Mouse (Mus musculus): ENCODE measurements around the gene Pdcd4. TPM values are rescaled to one million over a fixed set of nuclear protein-coding genes. Genes with fewer than 3 reads are reported as not detected.
"Not testable (repeated sequence)": the region's sequence is repeated elsewhere in the genome, so short reads cannot be mapped to it uniquely, and the experiment has no call there.

The Pdcd4 gene
- polyA plus RNA-seq, 1 experiment from 2014 or later: 90.6 TPM

DNA sequence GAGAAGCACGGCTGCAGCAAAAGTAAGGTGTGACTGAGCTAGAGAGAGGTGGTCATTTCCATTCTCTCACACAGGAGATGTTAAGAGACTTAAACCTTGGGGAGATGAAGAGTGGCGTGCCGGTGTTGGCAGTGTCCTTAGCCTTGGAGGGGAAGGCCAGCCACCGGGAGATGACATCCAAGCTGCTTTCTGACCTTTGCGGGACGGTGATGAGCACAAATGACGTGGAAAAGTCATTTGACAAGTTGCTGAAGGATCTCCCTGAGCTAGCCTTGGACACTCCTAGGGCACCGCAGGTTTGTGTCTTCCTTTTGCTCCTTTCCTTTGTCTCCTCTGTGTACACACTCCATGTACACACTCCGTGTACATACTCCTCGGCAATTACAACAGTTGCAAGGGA, 27.5 kb downstream of the Pdcd4 start:
- 96% methylated on average over 10 of the region's 10 CpGs for WGBS
- Histone ChIP-seq H3K4me3 (ENCODE audit: low read depth, low read length) (no peak overlapping the region), H3K9me3 (ENCODE audit: control insufficient read depth, low read length) (no peaks in the 10 kb centered on the region), H3K27me3 (ENCODE audit: control insufficient read depth, insufficient read depth, low read length) (no peaks in the 10 kb centered on the region), H3K27ac (ENCODE audit: low read depth, low read length) (no peak overlapping the region), H3K4me2 (ENCODE audit: low read depth, low read length, severe bottlenecking) (no peak overlapping the region), H3K9ac (ENCODE audit: low read length) (no peak overlapping the region), H3K36me3 (ENCODE audit: control insufficient read depth, insufficient read depth, low read length) (0 out of 2 replicates have a peak, but pooled peaks cover under 1% of the 10 kb centered on the region), H3K4me1 (replicated peaks; ENCODE audit: control insufficient read depth, insufficient read depth, low read length) (no peaks in the 10 kb centered on the region)
- no peak for DNase-seq (ENCODE audit: low spot score)
- no peak for ATAC-seq (replicated peaks; ENCODE audit: low FRiP score)

DNA sequence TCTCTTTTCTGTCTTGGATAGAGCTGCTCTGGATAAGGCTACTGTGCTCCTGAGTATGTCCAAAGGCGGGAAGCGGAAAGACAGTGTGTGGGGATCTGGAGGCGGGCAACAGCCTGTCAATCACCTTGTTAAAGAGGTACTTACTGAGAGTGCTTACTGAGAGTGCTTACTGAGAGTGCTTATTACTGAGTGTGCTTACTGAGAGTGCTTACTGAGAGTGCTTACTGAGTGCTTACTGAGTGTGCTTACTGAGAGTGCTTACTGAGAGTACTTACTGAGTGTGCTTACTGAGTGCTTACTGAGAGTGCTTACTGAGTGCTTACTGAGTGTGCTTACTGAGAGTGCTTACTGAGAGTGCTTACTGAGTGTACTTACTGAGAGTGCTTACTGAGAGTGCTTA, 30.0 kb downstream of the Pdcd4 start:
- not testable (repeated sequence) for H3K4me3 ChIP-seq (ENCODE audit: low read depth, low read length); H3K36me3 ChIP-seq (ENCODE audit: control insufficient read depth, insufficient read depth, low read length); H3K27me3 ChIP-seq (ENCODE audit: control insufficient read depth, insufficient read depth, low read length); H3K9me3 ChIP-seq (ENCODE audit: control insufficient read depth, low read length); H3K9ac ChIP-seq (ENCODE audit: low read length); DNase-seq (ENCODE audit: low spot score); ATAC-seq (replicated peaks; ENCODE audit: low FRiP score); H3K4me2 ChIP-seq (ENCODE audit: low read depth, low read length, severe bottlenecking); H3K4me1 ChIP-seq (replicated peaks; ENCODE audit: control insufficient read depth, insufficient read depth, low read length); H3K27ac ChIP-seq (ENCODE audit: low read depth, low read length)
- 89% methylated on average over 3 of the region's 3 CpGs for WGBS

DNA sequence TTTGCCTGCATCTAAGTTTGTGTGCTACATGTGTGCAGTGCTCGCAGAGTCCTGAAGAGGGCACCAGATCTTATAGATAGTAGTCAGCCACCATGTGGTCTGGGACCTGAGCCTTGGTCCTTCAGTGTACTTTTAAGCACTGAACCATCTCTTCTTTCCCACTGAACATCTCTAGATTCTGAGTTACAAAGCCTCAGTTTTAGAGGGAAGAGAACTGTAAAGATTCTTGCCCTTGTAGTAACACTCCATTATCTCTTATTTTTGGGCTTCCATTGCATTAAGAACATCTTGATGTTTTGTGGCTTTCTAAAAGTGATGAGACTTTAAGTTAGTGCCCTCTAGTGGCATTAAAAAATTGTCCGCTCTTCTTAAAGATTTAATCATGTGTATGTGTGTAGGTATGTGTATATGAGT, 33.3 kb downstream of the Pdcd4 start:
- DNase-seq (ENCODE audit: low spot score) (no peak), ATAC-seq (replicated peaks; ENCODE audit: low FRiP score) (no peak)
- H3K9me3 ChIP-seq (ENCODE audit: control insufficient read depth, low read length): no peaks in the 10 kb centered on the region
- no peak overlapping the region for H3K9ac ChIP-seq (ENCODE audit: low read length)
- no peak overlapping the region for H3K4me2 ChIP-seq (ENCODE audit: low read depth, low read length, severe bottlenecking)
- 71% methylated on average over 2 of the region's 2 CpGs for WGBS
- H3K4me3 ChIP-seq (ENCODE audit: low read depth, low read length): no peak overlapping the region
- H3K27ac ChIP-seq (ENCODE audit: low read depth, low read length): no peak overlapping the region
- H3K36me3 ChIP-seq (ENCODE audit: control insufficient read depth, insufficient read depth, low read length): 0 out of 2 replicates have a peak, but pooled peaks cover 2% of the 10 kb centered on the region
- H3K4me1 ChIP-seq (replicated peaks; ENCODE audit: control insufficient read depth, insufficient read depth, low read length): no peaks in the 10 kb centered on the region
- H3K27me3 ChIP-seq (ENCODE audit: control insufficient read depth, insufficient read depth, low read length): no peaks in the 10 kb centered on the region

DNA sequence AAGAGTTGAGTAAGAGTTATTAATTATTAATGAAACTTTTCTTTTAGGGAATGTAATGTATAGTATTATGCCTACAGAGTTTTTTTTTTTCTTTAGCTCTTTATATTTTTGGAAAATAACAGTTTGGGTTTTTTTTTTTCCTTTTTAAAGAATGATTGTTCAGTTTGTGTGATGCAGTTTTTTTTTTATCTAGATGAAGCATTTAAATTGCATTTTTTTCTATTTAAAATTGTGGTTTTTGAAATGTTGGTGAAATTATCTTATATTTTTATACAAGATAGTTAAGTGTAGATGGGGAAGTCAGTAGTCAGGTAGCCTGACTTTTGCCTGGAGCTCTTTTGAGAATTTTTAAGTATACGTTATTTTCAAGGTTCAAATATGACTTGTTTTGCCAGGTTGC, 34.7 kb downstream of the Pdcd4 start:
- Histone ChIP-seq H3K9me3 (ENCODE audit: control insufficient read depth, low read length) (no peaks in the 10 kb centered on the region), H3K4me2 (ENCODE audit: low read depth, low read length, severe bottlenecking) (no peak overlapping the region), H3K27me3 (ENCODE audit: control insufficient read depth, insufficient read depth, low read length) (no peaks in the 10 kb centered on the region), H3K9ac (ENCODE audit: low read length) (no peak overlapping the region), H3K4me3 (ENCODE audit: low read depth, low read length) (no peak overlapping the region), H3K27ac (ENCODE audit: low read depth, low read length) (no peak overlapping the region), H3K36me3 (ENCODE audit: control insufficient read depth, insufficient read depth, low read length) (0 out of 2 replicates have a peak, but pooled peaks cover 2% of the 10 kb centered on the region), H3K4me1 (replicated peaks; ENCODE audit: control insufficient read depth, insufficient read depth, low read length) (no peaks in the 10 kb centered on the region)
- no peak for DNase-seq (ENCODE audit: low spot score)
- 92% methylated on average over 1 of the region's 1 CpGs for WGBS
- ATAC-seq (replicated peaks; ENCODE audit: low FRiP score): no peak

DNA sequence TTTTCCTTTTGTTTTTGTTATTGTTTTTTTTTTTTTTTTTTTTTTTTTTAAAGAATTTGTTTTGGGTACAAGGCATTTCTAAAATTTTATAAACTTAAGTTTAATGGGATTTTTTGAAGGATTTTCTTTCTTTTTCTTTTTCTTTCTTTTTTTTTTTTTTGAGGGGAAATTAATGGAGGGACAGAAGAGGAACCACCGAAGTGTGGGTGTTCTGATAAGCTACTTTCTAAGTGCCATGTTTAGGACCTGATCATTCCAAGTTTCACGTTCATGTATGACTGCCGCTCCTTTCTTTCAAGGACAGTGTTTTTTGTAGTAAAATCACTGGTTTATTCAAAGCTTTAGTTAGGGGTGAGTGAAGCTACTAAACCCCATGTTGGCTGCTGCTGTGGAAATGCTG, 37.2 kb downstream of the Pdcd4 start:
- Histone ChIP-seq H3K9me3 (ENCODE audit: control insufficient read depth, low read length) (no peaks in the 10 kb centered on the region), H3K4me1 (replicated peaks; ENCODE audit: control insufficient read depth, insufficient read depth, low read length) (no peaks in the 10 kb centered on the region), H3K36me3 (ENCODE audit: control insufficient read depth, insufficient read depth, low read length) (0 out of 2 replicates have a peak, but pooled peaks cover 2% of the 10 kb centered on the region), H3K27me3 (ENCODE audit: control insufficient read depth, insufficient read depth, low read length) (no peaks in the 10 kb centered on the region), H3K4me2 (ENCODE audit: low read depth, low read length, severe bottlenecking) (no peak overlapping the region), H3K27ac (ENCODE audit: low read depth, low read length) (no peak overlapping the region), H3K4me3 (ENCODE audit: low read depth, low read length) (no peak overlapping the region), H3K9ac (ENCODE audit: low read length) (no peak overlapping the region)
- ATAC-seq (replicated peaks; ENCODE audit: low FRiP score) (no peak), DNase-seq (ENCODE audit: low spot score) (no peak)
- 94% methylated on average over 3 of the region's 3 CpGs for WGBS

DNA sequence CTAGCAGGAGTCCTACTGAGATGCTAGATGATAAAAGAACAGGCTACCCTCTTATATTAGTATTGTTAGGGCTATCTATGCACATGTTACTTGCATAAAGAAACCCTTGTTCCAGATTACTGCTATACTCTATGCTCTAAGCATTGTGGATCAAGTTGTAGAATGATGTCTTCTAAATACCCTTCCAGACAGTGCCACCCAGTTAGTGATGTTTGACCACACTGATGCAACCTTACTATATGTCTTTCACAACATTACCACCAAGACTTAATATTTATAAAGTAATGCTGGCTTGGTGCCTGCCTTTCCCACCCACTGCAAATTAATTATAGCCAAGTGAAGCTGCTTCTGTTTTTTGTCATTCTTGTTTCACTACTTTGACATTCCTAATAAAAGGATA, 41.0 kb downstream of the Pdcd4 start:
- no peaks in the 10 kb centered on the region for H3K4me1 ChIP-seq (replicated peaks; ENCODE audit: control insufficient read depth, insufficient read depth, low read length)
- no peak overlapping the region for H3K4me2 ChIP-seq (ENCODE audit: low read depth, low read length, severe bottlenecking)
- no peak overlapping the region for H3K4me3 ChIP-seq (ENCODE audit: low read depth, low read length)
- no peaks in the 10 kb centered on the region for H3K27me3 ChIP-seq (ENCODE audit: control insufficient read depth, insufficient read depth, low read length)
- no peaks in the 10 kb centered on the region for H3K9me3 ChIP-seq (ENCODE audit: control insufficient read depth, low read length)
- no peak for ATAC-seq (replicated peaks; ENCODE audit: low FRiP score)
- DNase-seq (ENCODE audit: low spot score): no peak
- H3K27ac ChIP-seq (ENCODE audit: low read depth, low read length): no peak overlapping the region
- no peaks in the 10 kb centered on the region for H3K36me3 ChIP-seq (ENCODE audit: control insufficient read depth, insufficient read depth, low read length)
- H3K9ac ChIP-seq (ENCODE audit: low read length): no peak overlapping the region

DNA sequence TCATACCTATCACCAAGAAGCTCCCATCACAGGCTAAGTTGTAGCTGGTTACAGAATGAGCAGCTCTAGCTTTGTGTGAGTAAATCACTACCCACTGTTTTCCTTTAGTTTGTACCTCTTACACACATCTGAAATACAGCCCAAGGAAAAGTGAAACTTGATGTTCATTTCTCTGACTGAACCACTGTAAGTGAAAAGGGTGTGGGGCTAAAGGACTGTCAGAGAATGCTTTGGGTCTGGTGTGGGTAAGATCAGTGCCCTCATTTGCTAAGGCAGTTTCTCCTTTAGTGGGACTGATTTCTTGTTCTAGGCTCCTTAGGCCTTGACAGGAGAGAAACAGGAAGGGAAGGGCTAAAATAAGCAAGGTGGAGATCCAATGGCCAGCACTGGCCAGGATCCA, 42.0 kb downstream of the Pdcd4 start:
- Histone ChIP-seq H3K36me3 (ENCODE audit: control insufficient read depth, insufficient read depth, low read length) (no peaks in the 10 kb centered on the region), H3K4me1 (replicated peaks; ENCODE audit: control insufficient read depth, insufficient read depth, low read length) (no peaks in the 10 kb centered on the region), H3K27ac (ENCODE audit: low read depth, low read length) (no peak overlapping the region), H3K4me2 (ENCODE audit: low read depth, low read length, severe bottlenecking) (no peak overlapping the region), H3K9ac (ENCODE audit: low read length) (no peak overlapping the region), H3K4me3 (ENCODE audit: low read depth, low read length) (no peak overlapping the region), H3K27me3 (ENCODE audit: control insufficient read depth, insufficient read depth, low read length) (no peaks in the 10 kb centered on the region), H3K9me3 (ENCODE audit: control insufficient read depth, low read length) (no peaks in the 10 kb centered on the region)
- DNase-seq (ENCODE audit: low spot score) (no peak), ATAC-seq (replicated peaks; ENCODE audit: low FRiP score) (no peak)

DNA sequence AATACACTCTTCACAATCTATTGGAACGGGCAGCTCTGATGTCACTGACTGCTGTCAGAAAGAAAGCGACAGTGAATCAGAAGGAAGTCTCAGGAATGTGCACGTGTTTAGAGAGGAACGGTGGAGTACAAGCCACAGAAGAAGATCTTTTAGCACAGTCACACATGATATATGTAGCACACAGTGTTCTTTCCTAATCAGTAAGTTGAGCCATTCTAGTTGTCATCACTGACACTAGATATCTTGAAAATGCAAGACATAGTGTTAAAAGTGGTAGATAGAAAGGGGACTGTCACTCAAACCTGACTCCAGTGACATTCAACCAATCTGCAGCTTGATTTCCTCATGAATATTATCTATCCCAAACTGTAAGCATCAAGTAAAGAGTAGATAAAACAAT, 47.4 kb downstream of the Pdcd4 start:
- Histone ChIP-seq H3K4me2 (ENCODE audit: low read depth, low read length, severe bottlenecking) (no peak overlapping the region), H3K9ac (ENCODE audit: low read length) (no peak overlapping the region), H3K4me3 (ENCODE audit: low read depth, low read length) (no peak overlapping the region), H3K4me1 (replicated peaks; ENCODE audit: control insufficient read depth, insufficient read depth, low read length) (peaks cover 4% of the 10 kb centered on the region; the same call in 1 of the 2 replicates), H3K9me3 (ENCODE audit: control insufficient read depth, low read length) (no peaks in the 10 kb centered on the region), H3K27me3 (ENCODE audit: control insufficient read depth, insufficient read depth, low read length) (no peaks in the 10 kb centered on the region), H3K27ac (ENCODE audit: low read depth, low read length) (no peak overlapping the region), H3K36me3 (ENCODE audit: control insufficient read depth, insufficient read depth, low read length) (no peaks in the 10 kb centered on the region)
- no peak for DNase-seq (ENCODE audit: low spot score)
- no peak for ATAC-seq (replicated peaks; ENCODE audit: low FRiP score)
- 90% methylated on average over 4 of the region's 4 CpGs for WGBS

DNA sequence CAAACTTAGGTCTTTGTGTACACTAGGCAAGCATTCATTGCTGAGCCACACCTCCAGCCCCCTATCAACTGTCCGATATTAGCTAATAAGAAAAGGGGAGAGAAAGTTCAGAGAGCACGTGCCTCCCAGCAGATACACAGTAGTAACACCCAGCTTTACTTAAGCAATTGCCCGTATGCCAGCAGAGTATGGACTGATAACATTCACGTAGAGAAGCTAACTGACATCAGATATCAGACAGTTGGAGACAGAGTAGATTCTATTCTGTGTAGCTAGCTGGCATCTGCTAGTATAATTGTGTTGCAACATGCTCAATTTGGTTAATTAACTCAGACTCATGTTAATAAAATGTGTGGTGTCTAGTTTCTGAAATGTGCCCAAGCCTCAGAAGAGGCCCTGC, 49.1 kb downstream of the Pdcd4 start:
- H3K9me3 ChIP-seq (ENCODE audit: control insufficient read depth, low read length): no peaks in the 10 kb centered on the region
- no peaks in the 10 kb centered on the region for H3K36me3 ChIP-seq (ENCODE audit: control insufficient read depth, insufficient read depth, low read length)
- ATAC-seq (replicated peaks; ENCODE audit: low FRiP score) (no peak), DNase-seq (ENCODE audit: low spot score) (no peak)
- H3K27me3 ChIP-seq (ENCODE audit: control insufficient read depth, insufficient read depth, low read length): no peaks in the 10 kb centered on the region
- H3K27ac ChIP-seq (ENCODE audit: low read depth, low read length): no peak overlapping the region
- 91% methylated on average over 4 of the region's 4 CpGs for WGBS
- no peak overlapping the region for H3K4me3 ChIP-seq (ENCODE audit: low read depth, low read length)
- H3K4me1 ChIP-seq (replicated peaks; ENCODE audit: control insufficient read depth, insufficient read depth, low read length): peaks cover 4% of the 10 kb centered on the region; the same call in 1 of the 2 replicates
- no peak overlapping the region for H3K9ac ChIP-seq (ENCODE audit: low read length)
- H3K4me2 ChIP-seq (ENCODE audit: low read depth, low read length, severe bottlenecking): no peak overlapping the region
